Mouse (Mus musculus): ENCODE results near the gene Dhrs4. TPM values are rescaled to one million over a fixed set of nuclear protein-coding genes. Genes with fewer than 3 reads are reported as not detected.

Gene Dhrs4
- polyA plus RNA-seq, 1 experiment from 2014 or later, result 12.4 TPM

DNA sequence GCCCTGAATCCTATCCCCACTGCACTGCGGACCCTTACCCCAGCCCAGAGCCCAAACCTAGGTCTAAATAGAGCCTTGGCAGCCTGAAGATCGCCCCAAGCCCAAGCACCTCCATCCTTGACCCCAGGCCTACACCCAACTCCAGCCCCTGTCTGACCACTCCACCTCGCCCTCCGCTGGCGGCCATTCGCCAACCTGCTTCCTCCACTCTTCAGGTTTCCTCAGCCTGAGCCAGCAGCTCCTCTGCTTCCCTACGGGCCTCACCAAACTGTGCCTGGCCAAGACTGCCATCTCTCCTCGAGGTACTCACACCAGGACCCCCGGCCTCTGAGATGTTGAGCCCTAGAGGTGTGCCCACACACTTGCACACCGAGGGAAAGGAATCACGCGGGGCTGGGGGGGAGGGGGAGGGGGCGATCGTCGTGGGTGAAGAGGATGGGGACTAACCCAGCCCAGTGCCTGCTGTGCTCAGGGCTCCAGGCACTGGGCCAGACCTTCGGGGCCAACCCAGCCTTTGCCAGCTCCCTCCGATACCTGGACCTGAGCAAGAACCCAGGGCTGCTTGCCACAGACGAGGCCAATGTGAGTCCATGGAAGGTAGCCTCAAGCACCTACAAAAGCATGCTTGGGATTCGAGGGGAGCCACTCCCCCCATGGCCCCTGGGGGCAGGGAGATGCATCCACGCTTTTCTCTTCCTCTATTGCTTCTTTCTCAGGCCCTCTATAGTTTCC lies 17.1 kb downstream of the Dhrs4 start:
- H3K9me3 ChIP-seq (ENCODE audit: control insufficient read depth, low read length), result no peaks in the 10 kb centered on the region
- ATAC-seq (ENCODE audit: low FRiP score) (no peak), DNase-seq (ENCODE audit: low spot score) (no peak)
- no peaks in the 10 kb centered on the region for H3K27me3 ChIP-seq (ENCODE audit: control insufficient read depth, insufficient read depth, low read length)
- H3K9ac ChIP-seq, result no peak overlapping the region
- 73% methylated on average over 20 of the region's 20 CpGs for WGBS
- no peak overlapping the region for H3K27ac ChIP-seq
- H3K36me3 ChIP-seq (replicated peaks; ENCODE audit: control insufficient read depth, insufficient read depth), result peaks cover 63% of the 10 kb centered on the region
- no peaks in the 10 kb centered on the region; the same call in 1 of the 2 replicates for H3K4me1 ChIP-seq (replicated peaks; ENCODE audit: control insufficient read depth, insufficient read depth, low read length)
- no peak overlapping the region for H3K4me2 ChIP-seq (replicated peaks)
- H3K4me3 ChIP-seq (replicated peaks; ENCODE audit: low read length), result no peak overlapping the region

DNA sequence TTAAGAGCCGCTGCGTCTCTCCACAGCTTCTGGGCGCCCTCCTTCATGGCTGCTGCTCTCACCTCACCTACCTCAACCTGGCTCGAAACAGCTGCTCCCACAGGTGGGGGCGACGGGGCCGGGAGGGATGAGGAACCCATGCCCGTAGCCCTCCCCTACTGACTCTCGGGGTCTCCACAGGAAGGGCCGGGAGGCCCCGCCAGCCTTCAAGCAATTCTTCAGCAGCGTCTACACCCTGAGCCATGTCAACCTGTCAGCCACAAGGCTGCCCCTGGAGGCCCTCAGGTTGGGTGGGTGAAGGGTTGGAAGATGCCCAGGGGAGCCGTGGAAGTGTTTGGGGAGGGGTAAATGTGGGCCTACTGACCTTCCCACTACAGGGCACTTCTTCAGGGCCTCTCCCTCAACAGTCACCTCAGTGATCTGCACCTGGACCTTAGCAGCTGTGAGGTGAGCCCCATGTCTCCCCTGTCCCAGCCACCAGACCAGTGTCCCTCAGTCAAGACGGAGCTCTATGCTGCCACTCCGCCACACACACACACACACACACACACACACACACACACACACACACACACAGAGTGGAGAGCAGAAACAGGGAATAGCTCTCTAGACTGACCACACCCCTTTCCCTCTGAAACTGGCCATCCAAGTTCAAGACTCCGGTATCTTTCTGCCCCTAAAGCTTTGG lies 18.3 kb downstream of the Dhrs4 start:
- H3K4me2 ChIP-seq (replicated peaks), result no peak overlapping the region
- H3K9me3 ChIP-seq (ENCODE audit: control insufficient read depth, low read length), result no peaks in the 10 kb centered on the region
- no peaks in the 10 kb centered on the region for H3K27me3 ChIP-seq (ENCODE audit: control insufficient read depth, insufficient read depth, low read length)
- no peak overlapping the region for H3K27ac ChIP-seq
- 77% methylated on average over 16 of the region's 16 CpGs for WGBS
- no peak overlapping the region for H3K4me3 ChIP-seq (replicated peaks; ENCODE audit: low read length)
- no peak for DNase-seq (ENCODE audit: low spot score)
- peak; percentile 6; the same call in 1 of the 2 replicates for ATAC-seq (ENCODE audit: low FRiP score)
- H3K9ac ChIP-seq, result no peak overlapping the region
- peaks cover 75% of the 10 kb centered on the region for H3K36me3 ChIP-seq (replicated peaks; ENCODE audit: control insufficient read depth, insufficient read depth)
- no peaks in the 10 kb centered on the region; the same call in 1 of the 2 replicates for H3K4me1 ChIP-seq (replicated peaks; ENCODE audit: control insufficient read depth, insufficient read depth, low read length)

DNA sequence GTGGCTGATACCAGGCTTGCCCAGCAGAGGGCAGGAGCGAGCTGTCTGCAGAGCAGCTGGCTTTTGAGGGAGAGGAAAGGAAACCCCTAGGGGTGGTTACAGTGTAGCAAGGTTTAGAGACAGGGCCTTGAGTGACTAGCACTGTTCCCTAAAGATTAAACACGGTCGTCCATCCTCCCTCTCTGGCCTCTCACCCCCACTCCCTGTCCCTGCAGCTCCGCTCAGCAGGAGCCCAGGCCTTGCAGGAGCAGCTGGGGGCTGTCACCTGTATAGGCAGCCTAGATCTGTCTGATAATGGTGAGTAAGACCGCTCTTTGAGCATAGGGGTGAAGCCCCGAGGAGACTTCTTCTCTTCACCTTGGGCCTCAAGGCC lies 18.9 kb downstream of the Dhrs4 start:
- ATAC-seq (ENCODE audit: low FRiP score), result peak; percentile 45; the same call in 1 of the 2 replicates
- peaks cover 80% of the 10 kb centered on the region for H3K36me3 ChIP-seq (replicated peaks; ENCODE audit: control insufficient read depth, insufficient read depth)
- WGBS, result 30% methylated on average over 6 of the region's 6 CpGs

DNA sequence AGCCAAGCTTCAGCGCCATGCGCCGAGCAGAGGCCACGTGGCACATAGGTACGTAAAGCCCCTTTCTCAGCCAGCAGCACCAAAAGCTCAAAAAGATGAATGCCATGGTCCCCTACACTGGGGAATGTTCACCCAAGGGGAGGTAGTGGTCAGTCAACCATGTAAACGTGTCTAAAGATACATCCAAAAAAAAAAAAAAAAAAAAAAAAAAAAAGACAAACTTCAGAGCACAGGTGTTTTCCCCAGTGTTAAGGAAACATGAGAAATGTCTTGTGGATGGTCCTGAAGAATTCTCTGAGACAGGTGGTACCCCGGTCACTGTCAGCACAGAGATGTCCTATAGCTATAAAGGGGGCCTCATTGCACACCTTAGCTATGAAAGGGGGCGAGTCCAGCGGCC lies 27.1 kb downstream of the Dhrs4 start:
- no peaks in the 10 kb centered on the region for H3K4me1 ChIP-seq (replicated peaks; ENCODE audit: control insufficient read depth, insufficient read depth, low read length)
- H3K4me2 ChIP-seq (replicated peaks), result no peak overlapping the region
- no peaks in the 10 kb centered on the region for H3K27me3 ChIP-seq (ENCODE audit: control insufficient read depth, insufficient read depth, low read length)
- no peak overlapping the region for H3K27ac ChIP-seq
- H3K4me3 ChIP-seq (replicated peaks; ENCODE audit: low read length), result no peak overlapping the region
- DNase-seq (ENCODE audit: low spot score) (no peak), ATAC-seq (ENCODE audit: low FRiP score) (no peak)
- H3K9ac ChIP-seq, result no peak overlapping the region
- WGBS, result 85% methylated on average over 9 of the region's 9 CpGs
- no peaks in the 10 kb centered on the region for H3K9me3 ChIP-seq (ENCODE audit: control insufficient read depth, low read length)
- peaks cover 55% of the 10 kb centered on the region for H3K36me3 ChIP-seq (replicated peaks; ENCODE audit: control insufficient read depth, insufficient read depth)

More for the DNA sequence above, 18.9 kb downstream of the Dhrs4 start:
- Histone ChIP-seq H3K4me2 (replicated peaks) (no peak overlapping the region), H3K9me3 (ENCODE audit: control insufficient read depth, low read length) (no peaks in the 10 kb centered on the region), H3K4me1 (replicated peaks; ENCODE audit: control insufficient read depth, insufficient read depth, low read length) (no peaks in the 10 kb centered on the region), H3K4me3 (replicated peaks; ENCODE audit: low read length) (no peak overlapping the region), H3K9ac (no peak overlapping the region), H3K27ac (no peak overlapping the region), H3K27me3 (ENCODE audit: control insufficient read depth, insufficient read depth, low read length) (no peaks in the 10 kb centered on the region)
- DNase-seq (ENCODE audit: low spot score), result peak; percentile 91

DNA sequence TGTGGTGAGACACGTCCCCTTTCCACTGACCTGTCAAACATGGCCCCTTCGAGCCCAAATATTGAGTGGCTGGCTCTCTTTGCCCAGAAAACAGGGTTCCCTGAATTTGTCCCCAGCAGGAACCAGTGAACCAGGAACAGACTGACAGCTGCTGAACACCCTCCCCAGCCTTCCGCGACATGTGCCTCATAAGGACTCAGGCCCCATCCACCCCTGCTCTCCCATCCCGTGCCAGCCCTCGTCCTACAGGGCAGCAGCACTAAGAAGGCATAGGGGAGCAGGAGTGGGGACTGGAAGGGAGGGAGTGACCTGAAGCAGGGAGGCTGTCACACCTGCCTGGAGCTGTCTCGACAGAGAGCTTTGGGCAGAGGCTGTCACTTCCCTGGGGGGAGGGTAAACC lies 29.2 kb downstream of the Dhrs4 start:
- Histone ChIP-seq H3K27me3 (ENCODE audit: control insufficient read depth, insufficient read depth, low read length) (no peaks in the 10 kb centered on the region), H3K4me3 (replicated peaks; ENCODE audit: low read length) (no peak overlapping the region), H3K9me3 (ENCODE audit: control insufficient read depth, low read length) (no peaks in the 10 kb centered on the region), H3K27ac (no peak overlapping the region), H3K9ac (no peak overlapping the region), H3K36me3 (replicated peaks; ENCODE audit: control insufficient read depth, insufficient read depth) (peaks cover 33% of the 10 kb centered on the region), H3K4me1 (replicated peaks; ENCODE audit: control insufficient read depth, insufficient read depth, low read length) (no peaks in the 10 kb centered on the region; the same call in 1 of the 2 replicates), H3K4me2 (replicated peaks) (no peak overlapping the region)
- WGBS, result 48% methylated on average over 7 of the region's 7 CpGs
- DNase-seq (ENCODE audit: low spot score) (no peak), ATAC-seq (ENCODE audit: low FRiP score) (no peak)

DNA sequence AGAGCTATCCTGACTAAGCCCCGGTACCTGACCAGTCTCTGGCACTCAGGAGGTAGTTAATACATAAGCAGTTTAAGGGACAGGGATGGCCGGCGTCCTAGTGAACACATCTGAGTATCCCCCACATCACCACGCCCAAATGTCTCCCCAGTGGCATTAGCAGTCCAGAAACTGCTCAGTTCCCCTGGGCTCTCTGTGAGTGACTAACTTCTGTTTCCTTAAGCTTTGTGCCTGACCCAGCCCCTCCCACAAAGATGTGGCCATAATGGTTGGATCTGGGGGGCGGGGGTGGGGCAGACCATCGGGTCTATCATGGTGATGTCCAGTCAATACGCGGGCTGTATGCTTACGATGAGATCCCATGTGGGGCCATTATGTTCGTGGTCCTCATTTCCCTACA lies 31.0 kb downstream of the Dhrs4 start:
- Histone ChIP-seq H3K9ac (no peak overlapping the region), H3K4me3 (replicated peaks; ENCODE audit: low read length) (no peak overlapping the region), H3K9me3 (ENCODE audit: control insufficient read depth, low read length) (no peaks in the 10 kb centered on the region), H3K4me2 (replicated peaks) (no peak overlapping the region), H3K27me3 (ENCODE audit: control insufficient read depth, insufficient read depth, low read length) (no peaks in the 10 kb centered on the region), H3K36me3 (replicated peaks; ENCODE audit: control insufficient read depth, insufficient read depth) (peaks cover 24% of the 10 kb centered on the region), H3K27ac (no peak overlapping the region), H3K4me1 (replicated peaks; ENCODE audit: control insufficient read depth, insufficient read depth, low read length) (no peaks in the 10 kb centered on the region; the same call in 1 of the 2 replicates)
- ATAC-seq (ENCODE audit: low FRiP score) (no peak), DNase-seq (ENCODE audit: low spot score) (no peak)
- 76% methylated on average over 10 of the region's 10 CpGs for WGBS

DNA sequence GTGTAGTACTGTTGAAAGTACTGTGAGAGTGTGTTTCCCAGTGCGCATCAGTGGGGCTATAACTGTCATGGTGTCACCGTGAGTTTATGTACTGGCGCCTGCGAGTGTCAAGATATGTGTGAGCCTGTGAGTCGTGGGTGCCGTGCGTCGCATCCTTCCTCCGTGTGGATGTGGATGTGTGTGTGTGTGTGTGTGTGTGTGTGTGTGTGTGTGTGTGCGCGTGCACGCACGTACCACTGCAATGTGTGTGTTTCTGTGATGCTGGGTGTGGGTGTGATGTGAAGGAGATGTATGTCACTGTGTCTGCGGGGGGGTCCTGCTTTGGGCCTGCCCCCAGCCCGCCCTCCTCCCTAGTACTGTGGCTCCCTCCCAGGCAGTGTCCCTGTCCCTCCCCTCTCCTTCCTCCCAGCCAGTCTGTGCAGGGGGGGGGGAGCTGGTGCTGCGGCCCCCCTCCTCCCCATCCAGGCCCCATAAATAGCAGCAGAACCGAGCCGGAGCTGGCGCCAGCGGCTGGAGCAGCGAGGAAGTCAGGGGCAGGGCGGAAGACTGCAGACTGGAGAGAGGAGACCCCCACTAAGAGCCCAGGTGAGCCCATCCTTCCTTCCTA lies 31.7 kb downstream of the Dhrs4 start, which contains the start of gene Cpne6:
Gene Cpne6, plus strand, starts transcription at position 321 of the 607 bp plus-strand sequence.
- ATAC-seq (ENCODE audit: low FRiP score), result peak; percentile 31; the same call in 1 of the 2 replicates
- 0 out of 2 replicates have a peak within 1 kb of the TSS, but pooled peaks have one; percentile 8 for H3K9ac ChIP-seq
- no peak for DNase-seq (ENCODE audit: low spot score)
- H3K27ac ChIP-seq, result no peak within 1 kb of the TSS
- WGBS, result 82% methylated on average over 16 of the region's 22 CpGs
- no peaks in the 10 kb centered on the region for H3K9me3 ChIP-seq (ENCODE audit: control insufficient read depth, low read length)
- no peak within 1 kb of the TSS for H3K4me3 ChIP-seq (replicated peaks; ENCODE audit: low read length)
- no peak within 1 kb of the TSS for H3K4me2 ChIP-seq (replicated peaks)
- H3K4me1 ChIP-seq (replicated peaks; ENCODE audit: control insufficient read depth, insufficient read depth, low read length), result no peaks in the 10 kb centered on the region; the same call in 1 of the 2 replicates
- H3K36me3 ChIP-seq (replicated peaks; ENCODE audit: control insufficient read depth, insufficient read depth), result peaks cover 19% of the 10 kb centered on the region
- no peaks in the 10 kb centered on the region for H3K27me3 ChIP-seq (ENCODE audit: control insufficient read depth, insufficient read depth, low read length)

DNA sequence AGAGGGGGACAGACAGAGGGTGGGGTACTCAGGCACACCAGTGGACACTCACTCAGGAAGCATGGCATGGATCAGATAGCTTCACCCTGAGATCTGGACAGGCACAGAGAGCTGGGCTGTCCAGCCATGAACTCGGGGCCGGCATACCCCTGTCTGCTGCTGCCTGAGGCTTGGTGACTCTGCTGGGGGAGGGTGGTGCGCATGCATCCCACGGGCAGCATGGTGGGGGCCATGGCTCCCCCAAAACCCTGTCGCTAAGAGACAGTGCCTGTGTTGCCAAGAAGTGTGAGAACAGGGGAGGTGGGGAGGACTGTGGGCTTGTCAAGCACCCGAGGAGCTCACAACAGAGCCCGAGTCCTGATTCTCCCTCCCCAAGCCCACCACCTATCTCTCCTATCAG lies 32.5 kb downstream of the Dhrs4 start:
- peaks cover 11% of the 10 kb centered on the region; the same call in 1 of the 2 replicates for H3K36me3 ChIP-seq (replicated peaks; ENCODE audit: control insufficient read depth, insufficient read depth)
- no peak overlapping the region for H3K27ac ChIP-seq
- 0 out of 2 replicates have a peak overlapping the region, but pooled peaks have one; percentile 8 for H3K9ac ChIP-seq
- no peak for DNase-seq (ENCODE audit: low spot score)
- H3K9me3 ChIP-seq (ENCODE audit: control insufficient read depth, low read length), result no peaks in the 10 kb centered on the region
- H3K27me3 ChIP-seq (ENCODE audit: control insufficient read depth, insufficient read depth, low read length), result no peaks in the 10 kb centered on the region
- H3K4me3 ChIP-seq (replicated peaks; ENCODE audit: low read length), result no peak overlapping the region
- 48% methylated on average over 7 of the region's 7 CpGs for WGBS
- H3K4me1 ChIP-seq (replicated peaks; ENCODE audit: control insufficient read depth, insufficient read depth, low read length), result no peaks in the 10 kb centered on the region; the same call in 1 of the 2 replicates
- peak; percentile 39; the same call in 1 of the 2 replicates for ATAC-seq (ENCODE audit: low FRiP score)
- no peak overlapping the region for H3K4me2 ChIP-seq (replicated peaks)

DNA sequence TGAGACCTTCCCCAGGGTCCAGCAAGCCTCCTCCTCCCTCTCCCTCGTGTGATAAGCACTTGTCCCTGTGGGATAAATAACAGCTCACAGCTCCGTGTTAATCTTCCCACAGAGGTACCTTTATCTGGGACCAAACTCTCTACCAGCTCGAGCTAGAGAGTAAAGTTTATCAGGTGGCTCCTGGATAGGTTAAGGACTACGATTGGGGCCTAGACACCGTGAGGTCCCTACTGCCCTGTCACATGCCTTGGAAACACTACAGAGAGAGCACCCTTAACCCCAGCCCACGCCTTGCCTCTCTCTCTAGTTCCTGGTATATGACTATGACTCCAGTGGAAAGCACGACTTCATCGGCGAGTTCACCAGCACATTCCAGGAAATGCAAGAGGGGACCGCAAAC lies 35.4 kb downstream of the Dhrs4 start:
- ATAC-seq (ENCODE audit: low FRiP score), result no peak
- no peaks in the 10 kb centered on the region for H3K36me3 ChIP-seq (replicated peaks; ENCODE audit: control insufficient read depth, insufficient read depth)
- H3K4me1 ChIP-seq (replicated peaks; ENCODE audit: control insufficient read depth, insufficient read depth, low read length), result no peaks in the 10 kb centered on the region; the same call in 1 of the 2 replicates
- H3K27me3 ChIP-seq (ENCODE audit: control insufficient read depth, insufficient read depth, low read length), result no peaks in the 10 kb centered on the region
- H3K9me3 ChIP-seq (ENCODE audit: control insufficient read depth, low read length), result no peaks in the 10 kb centered on the region
- H3K4me3 ChIP-seq (replicated peaks; ENCODE audit: low read length), result no peak overlapping the region
- no peak overlapping the region for H3K27ac ChIP-seq
- DNase-seq (ENCODE audit: low spot score), result no peak
- no peak overlapping the region for H3K9ac ChIP-seq
- 73% methylated on average over 10 of the region's 10 CpGs for WGBS
- no peak overlapping the region for H3K4me2 ChIP-seq (replicated peaks)
